In the genomic region with DNA sequence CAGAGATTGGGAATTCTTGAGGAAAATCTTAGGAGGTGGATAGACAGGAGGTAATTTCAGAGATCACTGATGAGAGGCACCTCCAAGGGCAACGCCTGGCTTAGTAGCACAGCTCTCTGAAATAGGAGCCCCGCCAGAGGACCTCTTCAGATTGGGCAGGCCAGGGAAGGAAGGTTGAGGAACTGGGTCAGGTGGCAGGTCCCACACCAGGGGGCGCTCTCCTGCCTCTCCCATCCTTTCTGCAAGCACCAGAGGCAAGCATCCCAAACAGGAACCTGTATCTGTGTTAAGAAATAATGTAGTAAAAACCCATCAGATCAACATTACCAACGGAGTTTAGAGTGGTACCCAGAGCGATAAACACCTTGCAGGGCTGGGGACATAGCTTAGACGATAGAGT, we compare ENCODE assay signal across 9 mouse cellular contexts.
DNase-seq lines count a peak whose midpoint lies in the region; ATAC-seq and TF ChIP-seq lines count a peak whose summit lies in the region.
"Had no signal": no experiment of that assay in that cellular context is flagged by ENCODE, and none has a peak within 500 bp of the region (broad histone marks: within the 10 kb centered on the region; RNA-seq: fewer than 3 reads in every experiment).

No protein-coding gene starts in this region.

- TF ChIP-seq CTCF in ES-Bruce4 (IDR thresholded peaks at IDR 0.05; ENCODE audit: low read depth, low read length): peak; percentile 82

- no peaks in the 10 kb centered on the region for H3K36me3 ChIP-seq in kidney, embryonic 16.5 days (ENCODE audit: insufficient read depth, low read length)
- no peaks in the 10 kb centered on the region for H3K36me3 ChIP-seq in ES-Bruce4 (ENCODE audit: control insufficient read depth, insufficient read depth, low read length, poor library complexity, severe bottlenecking)

- H3K4me1 ChIP-seq in kidney, embryonic 16.5 days (ENCODE audit: insufficient read depth, low read length): no peaks in the 10 kb centered on the region
- no peaks in the 10 kb centered on the region for H3K4me1 ChIP-seq in ES-Bruce4 (ENCODE audit: control insufficient read depth, insufficient read depth, low read length)

- peak; percentile 39 for DNase-seq in kidney, adult 9 months
- DNase-seq in A20 (ENCODE audit: low read depth, low spot score): peak; percentile 74
- DNase-seq in c-Kit-positive CD71-negative TER-119-negative erythroid progenitor cells, embryonic 14.5 days (ENCODE audit: low read depth): peak; percentile 39
- peak; percentile 59 to 62 for DNase-seq in kidney, postnatal 25 days
- DNase-seq in retina, postnatal 1 day: peak; percentile 68
- no peak for DNase-seq in MN1 (ENCODE audit: low spot score)

- H3K27ac ChIP-seq in kidney, embryonic 16.5 days (ENCODE audit: low read length): no peak overlapping the region
- H3K27ac ChIP-seq in ES-Bruce4 (ENCODE audit: insufficient read depth, low read length): no peak overlapping the region
- H3K27ac ChIP-seq: macrophage had no signal

- no peaks in the 10 kb centered on the region for H3K27me3 ChIP-seq in kidney, embryonic 16.5 days (ENCODE audit: insufficient read depth, low read length)
- H3K27me3 ChIP-seq in ES-Bruce4 (ENCODE audit: control insufficient read depth, insufficient read depth, low read length, poor library complexity, severe bottlenecking): no peaks in the 10 kb centered on the region

- peaks cover 7% of the 10 kb centered on the region; the same call in 1 of the 2 replicates for H3K9me3 ChIP-seq in kidney, embryonic 16.5 days (ENCODE audit: low read length)
- peaks cover 3% of the 10 kb centered on the region; the same call in 1 of the 2 replicates for H3K9me3 ChIP-seq in ES-Bruce4 (replicated peaks; ENCODE audit: control insufficient read depth, insufficient read depth, low read length, poor library complexity, severe bottlenecking)

- WGBS in kidney, embryonic 16.5 days: 47% methylated on average over 6 of the region's 6 CpGs

- no peak overlapping the region for H3K9ac ChIP-seq in kidney, embryonic 16.5 days (replicated peaks; ENCODE audit: low read length)
- H3K9ac ChIP-seq in ES-Bruce4 (ENCODE audit: low read depth, poor library complexity, severe bottlenecking): no peak overlapping the region

- no peak overlapping the region for H3K4me3 ChIP-seq in kidney, embryonic 16.5 days (ENCODE audit: low read length)
- H3K4me3 ChIP-seq in ES-Bruce4 (ENCODE audit: low read depth, low read length): no peak overlapping the region

- TF ChIP-seq EP300 in ES-Bruce4 (IDR thresholded peaks at IDR 0.05; ENCODE audit: insufficient read depth, low read depth, low read length): no peak

- TF ChIP-seq POLR2A in ES-Bruce4 (IDR thresholded peaks at IDR 0.05; ENCODE audit: insufficient read depth, low read length): no peak

- no peak overlapping the region for H3K4me2 ChIP-seq in kidney, embryonic 16.5 days (replicated peaks; ENCODE audit: low read depth, low read length)

- ATAC-seq in kidney, embryonic 16.5 days (ENCODE audit: low FRiP score, low TSS enrichment): no peak
